Mouse (Mus musculus) stomach, embryonic 16.5 days (tissue): ENCODE results near the gene Psd. TPM values are rescaled to one million over a fixed set of nuclear protein-coding genes. Genes with fewer than 3 reads are reported as not detected.

Experiments used
- ATAC-seq: fragments of 200-750 bp; cut with Nextera tagmentation; 2 replicates; pipeline ENCODE4 v1.8.0; 2017; ENCODE audit warnings: moderate number of reproducible peaks, moderate TSS enrichment; ENCODE audit not compliant: insufficient read depth, low FRiP score
- H3K27ac ChIP-seq: fragments of 300-500 bp; sonication (generic); 2 replicates; pipeline ENCODE4 v1.5.1; 2014; ENCODE audit warnings: low read length
- H3K27me3 ChIP-seq: fragments of 300-500 bp; sonication (generic); 2 replicates; pipeline ENCODE4 v1.6.1; 2014; ENCODE audit warnings: low read length, control low read depth, mixed read lengths; ENCODE audit not compliant: control insufficient read depth, insufficient read depth
- H3K36me3 ChIP-seq: fragments of 300-500 bp; sonication (generic); 2 replicates; pipeline ENCODE4 v1.6.1; 2014; ENCODE audit warnings: low read length; ENCODE audit not compliant: control insufficient read depth, insufficient read depth
- H3K4me1 ChIP-seq: fragments of 300-500 bp; sonication (generic); 2 replicates; pipeline ENCODE4 v1.6.1; 2014; ENCODE audit warnings: low read length, control low read depth, mixed read lengths; ENCODE audit not compliant: control insufficient read depth, insufficient read depth
- H3K4me2 ChIP-seq: fragments of 300-500 bp; sonication (generic); 2 replicates; pipeline ENCODE4 v1.6.1; 2014; ENCODE audit warnings: low read depth, low read length, mixed read lengths
- H3K4me3 ChIP-seq: fragments of 300-500 bp; sonication (generic); replicated peaks from 2 replicates; pipeline ENCODE4 v1.5.1; 2014; ENCODE audit warnings: mild to moderate bottlenecking, low read length
- H3K9ac ChIP-seq: fragments of 300-500 bp; sonication (generic); 2 replicates; pipeline ENCODE4 v1.6.1; 2014; ENCODE audit warnings: low read length
- H3K9me3 ChIP-seq: fragments of 300-500 bp; sonication (generic); replicated peaks from 2 replicates; pipeline ENCODE4 v1.6.1; 2016; ENCODE audit warnings: low read length, control low read depth; ENCODE audit not compliant: control insufficient read depth
- WGBS: fragments of 180-500 bp; shearing (Covaris S2); extraction: QIAGEN DNeasy Blood & Tissue Kit; methylation state at CpG from one replicate; pipeline ENCODE4 v1.1.7; 2014; 5-methylcytosine and 5-hydroxymethylcytosine counted together
- polyA plus RNA-seq: library from polyadenylated mRNA; unstranded; fragments of >200 nt; fragmentation: Nextera tagmentation; extraction: Ambion mirVana; gene quantifications from 2 replicates; pipeline ENCODE4 v1.2.1, GENCODE M21; 2015

The Psd gene
- polyA plus RNA-seq, 1 experiment from 2014 or later: 23.0 TPM

GRCm38 (mm10) chr19:46324366-46324765 is 2.6 kb downstream of the Psd start:
- Histone ChIP-seq H3K9ac (no peak overlapping the region), H3K4me1 (peaks cover 37% of the 10 kb centered on the region), H3K9me3 (no peaks in the 10 kb centered on the region), H3K27me3 (peaks cover 35% of the 10 kb centered on the region), H3K4me3 (no peak overlapping the region), H3K27ac (no peak overlapping the region), H3K4me2 (no peak overlapping the region), H3K36me3 (no peaks in the 10 kb centered on the region)
- ATAC-seq: no peak
- 63% methylated on average over 11 of the region's 11 CpGs for WGBS

- no peak overlapping the region for H3K9ac ChIP-seq
- peaks cover 39% of the 10 kb centered on the region for H3K27me3 ChIP-seq
- no peaks in the 10 kb centered on the region for H3K36me3 ChIP-seq
- no peak overlapping the region for H3K4me2 ChIP-seq
- H3K4me3 ChIP-seq: no peak overlapping the region
- no peaks in the 10 kb centered on the region for H3K9me3 ChIP-seq
- H3K4me1 ChIP-seq: peaks cover 37% of the 10 kb centered on the region
- no peak overlapping the region for H3K27ac ChIP-seq
- ATAC-seq: no peak
- WGBS: 68% methylated on average over 5 of the region's 5 CpGs
These were observed 3.2 kb downstream of the Psd start for GRCm38 (mm10) chr19:46323716-46324115.

GRCm38 (mm10) chr19:46322996-46323572 is 3.9 kb downstream of the Psd start:
- Histone ChIP-seq H3K4me2 (no peak overlapping the region), H3K27ac (no peak overlapping the region), H3K4me3 (no peak overlapping the region), H3K9ac (no peak overlapping the region), H3K9me3 (no peaks in the 10 kb centered on the region), H3K4me1 (peaks cover 43% of the 10 kb centered on the region), H3K27me3 (peaks cover 46% of the 10 kb centered on the region), H3K36me3 (no peaks in the 10 kb centered on the region)
- no peak for ATAC-seq
- 70% methylated on average over 13 of the region's 13 CpGs for WGBS

- Histone ChIP-seq H3K9ac (0 out of 2 replicates have a peak overlapping the region, but pooled peaks have one; percentile 2), H3K27me3 (peaks cover 51% of the 10 kb centered on the region), H3K27ac (peak overlapping the region; percentile 41; the same call in 1 of the 2 replicates), H3K9me3 (no peaks in the 10 kb centered on the region), H3K4me2 (no peak overlapping the region), H3K4me1 (peaks cover 39% of the 10 kb centered on the region), H3K36me3 (no peaks in the 10 kb centered on the region), H3K4me3 (no peak overlapping the region)
- ATAC-seq: no peak
- WGBS: 56% methylated on average over 11 of the region's 11 CpGs
These were observed 4.6 kb downstream of the Psd start for GRCm38 (mm10) chr19:46322144-46322995.

- H3K9ac ChIP-seq: no peak overlapping the region
- 32% methylated on average over 6 of the region's 6 CpGs for WGBS
- H3K27ac ChIP-seq: no peak overlapping the region; the same call in 1 of the 2 replicates
- no peak overlapping the region for H3K4me3 ChIP-seq
- H3K4me1 ChIP-seq: peaks cover 34% of the 10 kb centered on the region
- no peaks in the 10 kb centered on the region for H3K9me3 ChIP-seq
- H3K4me2 ChIP-seq: no peak overlapping the region
- H3K36me3 ChIP-seq: no peaks in the 10 kb centered on the region
- peaks cover 54% of the 10 kb centered on the region for H3K27me3 ChIP-seq
- peak; percentile 32; the same call in 1 of the 2 replicates for ATAC-seq
These were observed 5.6 kb downstream of the Psd start for GRCm38 (mm10) chr19:46321101-46321943.

- 82% methylated on average over 8 of the region's 8 CpGs for WGBS
These were observed 6.7 kb downstream of the Psd start for GRCm38 (mm10) chr19:46320076-46320785.

GRCm38 (mm10) chr19:46318586-46319378 is 8.2 kb downstream of the Psd start:
- 13% methylated on average over 16 of the region's 16 CpGs for WGBS
- peak overlapping the region; percentile 51; the same call in 1 of the 2 replicates for H3K9ac ChIP-seq
- peak overlapping the region; percentile 52 for H3K4me3 ChIP-seq
- peak overlapping the region; percentile 89 for H3K27ac ChIP-seq
- peak overlapping the region; percentile 61 for H3K4me2 ChIP-seq
- H3K9me3 ChIP-seq: no peaks in the 10 kb centered on the region
- peak; percentile 19; the same call in 1 of the 2 replicates for ATAC-seq
- peaks cover 55% of the 10 kb centered on the region for H3K4me1 ChIP-seq
- H3K36me3 ChIP-seq: no peaks in the 10 kb centered on the region
- H3K27me3 ChIP-seq: peaks cover 44% of the 10 kb centered on the region

More at GRCm38 (mm10) chr19:46320076-46320785, 6.7 kb downstream of the Psd start:
- H3K9me3 ChIP-seq: no peaks in the 10 kb centered on the region
- no peak overlapping the region for H3K27ac ChIP-seq
- no peak for ATAC-seq
- H3K27me3 ChIP-seq: peaks cover 52% of the 10 kb centered on the region
- peaks cover 45% of the 10 kb centered on the region for H3K4me1 ChIP-seq
- no peak overlapping the region for H3K4me3 ChIP-seq
- H3K4me2 ChIP-seq: no peak overlapping the region
- no peak overlapping the region for H3K9ac ChIP-seq
- H3K36me3 ChIP-seq: no peaks in the 10 kb centered on the region

GRCm38 (mm10) chr19:46318031-46318471 is 8.9 kb downstream of the Psd start:
- ATAC-seq: peak; percentile 45; the same call in 1 of the 2 replicates
- WGBS: 2% methylated on average over 39 of the region's 42 CpGs

More at GRCm38 (mm10) chr19:46318031-46318471, 8.9 kb downstream of the Psd start:
- Histone ChIP-seq H3K27me3 (peaks cover 44% of the 10 kb centered on the region), H3K9me3 (no peaks in the 10 kb centered on the region), H3K27ac (peak overlapping the region; percentile 89; the same call in 1 of the 2 replicates), H3K4me2 (peak overlapping the region; percentile 61), H3K4me3 (peak overlapping the region; percentile 52), H3K9ac (peak overlapping the region; percentile 76), H3K4me1 (peaks cover 55% of the 10 kb centered on the region), H3K36me3 (no peaks in the 10 kb centered on the region)
